Mouse (Mus musculus) myocyte (in vitro differentiated cells): Measurements from ENCODE around the gene Zdhhc16.

Experiments used
- MAX ChIP-seq: IDR thresholded peaks from one replicate; pipeline ENCODE4 v1.6.1; 2011; ENCODE audit warnings: low read depth, mild to moderate bottlenecking, control low read depth
- MYOG ChIP-seq, 3 experiments: IDR thresholded peaks; one replicate each; pipeline ENCODE4 v1.6.1; 2011; ENCODE audit warnings: control low read depth in 2 of 3, low read depth in 2 of 3, mild to moderate bottlenecking in 2 of 3; ENCODE audit not compliant: insufficient read length in 2 of 3, control insufficient read depth in 1 of 3, insufficient read depth in 1 of 3
- POLR2A ChIP-seq: IDR thresholded peaks from one replicate; pipeline ENCODE4 v1.6.1; 2011; ENCODE audit warnings: low read depth, mild to moderate bottlenecking, control low read depth, moderate library complexity; ENCODE audit not compliant: insufficient read length
- REST ChIP-seq: IDR thresholded peaks from one replicate; pipeline ENCODE4 v1.6.1; 2011; ENCODE audit warnings: mild to moderate bottlenecking, control low read depth, moderate library complexity; ENCODE audit not compliant: insufficient read depth, insufficient read length

DNA sequence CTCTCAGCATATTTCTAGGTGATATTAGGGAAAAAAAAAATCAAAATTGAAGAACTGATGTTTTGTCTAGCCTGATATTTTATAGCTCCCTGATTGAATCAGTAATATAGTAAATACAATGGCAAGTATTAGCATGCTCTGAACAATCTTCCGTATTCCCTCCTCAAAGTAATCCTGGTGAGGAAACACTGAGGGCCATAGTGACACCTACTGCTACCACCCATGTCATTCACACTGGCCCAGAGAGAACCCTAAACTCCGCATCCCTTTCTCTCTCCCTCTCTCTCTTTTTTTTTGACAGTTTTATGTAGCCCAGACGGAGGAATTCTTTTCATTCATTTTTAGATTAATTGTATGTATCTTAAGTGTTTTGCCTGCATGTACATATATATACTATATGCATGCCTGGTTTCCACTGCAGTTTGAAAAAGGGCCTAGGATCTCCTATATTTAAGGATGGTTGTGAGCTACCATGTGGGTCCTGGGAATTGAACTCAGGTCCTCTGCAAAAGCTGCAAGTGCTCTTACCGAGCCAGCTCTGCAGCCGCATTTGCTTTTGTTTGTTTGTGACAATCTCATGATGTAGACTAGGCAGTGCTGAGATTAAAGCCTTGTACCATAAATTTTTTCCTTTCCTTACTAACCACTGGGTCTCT lies 12.7 kb upstream of the Zdhhc16 start:
- TF ChIP-seq POLR2A = no peak
- no peak for TF ChIP-seq MYOG (IDR thresholded peaks at IDR 0.05; ENCODE audit: control insufficient read depth in 1 of 3, insufficient read depth in 1 of 3, insufficient read length in 2 of 3, low read depth in 2 of 3)
- TF ChIP-seq REST = no peak
- no peak for TF ChIP-seq MAX
